Mouse (Mus musculus): ENCODE data around the gene Entpd8. TPM values are rescaled to one million over a fixed set of nuclear protein-coding genes. Genes with fewer than 3 reads are reported as not detected.

Entpd8 gene
- not detected for total RNA-seq (2021)

- no peak for DNase-seq
Measured at GRCm38 (mm10) chr2:25080076-25080475, at the start of gene Entpd8. Gene Entpd8 (plus strand): TSS chr2:25080304.

GRCm38 (mm10) chr2:25034994-25035393, 45.1 kb upstream of the Entpd8 start:
- no peak for DNase-seq

GRCm38 (mm10) chr2:25040089-25040488, 40.0 kb upstream of the Entpd8 start:
- no peak for DNase-seq

GRCm38 (mm10) chr2:25050921-25051320, 29.2 kb upstream of the Entpd8 start:
- no peak for DNase-seq

GRCm38 (mm10) chr2:25051450-25051849, 28.7 kb upstream of the Entpd8 start:
- DNase-seq: no peak

- DNase-seq: no peak
Measured at GRCm38 (mm10) chr2:25053101-25053500, 27.0 kb upstream of the Entpd8 start.

- DNase-seq: peak; percentile 92
Measured at GRCm38 (mm10) chr2:25054221-25055067, 25.7 kb upstream of the Entpd8 start, which contains the start of gene Nsmf. Gene Nsmf (plus strand): TSS chr2:25054355.

GRCm38 (mm10) chr2:25055068-25055405, 25.1 kb upstream of the Entpd8 start:
- DNase-seq: peak; percentile 33

GRCm38 (mm10) chr2:25055409-25056155, 24.5 kb upstream of the Entpd8 start:
- DNase-seq: no peak

- DNase-seq: no peak
Measured at GRCm38 (mm10) chr2:25058926-25059325, 21.2 kb upstream of the Entpd8 start.

- DNase-seq: no peak
Measured at GRCm38 (mm10) chr2:25063523-25063922, 16.6 kb upstream of the Entpd8 start.

GRCm38 (mm10) chr2:25064285-25064684, 15.8 kb upstream of the Entpd8 start:
- no peak for DNase-seq

- DNase-seq: no peak
Measured at GRCm38 (mm10) chr2:25065537-25065936, 14.6 kb upstream of the Entpd8 start.

- no peak for DNase-seq
Measured at GRCm38 (mm10) chr2:25066552-25066951, 13.6 kb upstream of the Entpd8 start.

- DNase-seq: no peak
Measured at GRCm38 (mm10) chr2:25069537-25069936, 10.6 kb upstream of the Entpd8 start.

- DNase-seq: no peak
Measured at GRCm38 (mm10) chr2:25072398-25072797, 7.7 kb upstream of the Entpd8 start.

- no peak for DNase-seq
Measured at GRCm38 (mm10) chr2:25075506-25075905, 4.6 kb upstream of the Entpd8 start.

GRCm38 (mm10) chr2:25078967-25079366, 1.1 kb upstream of the Entpd8 start:
- DNase-seq: no peak

- no peak for DNase-seq
Measured at GRCm38 (mm10) chr2:25083697-25084096, 3.6 kb downstream of the Entpd8 start.

GRCm38 (mm10) chr2:25085571-25085970, 5.5 kb downstream of the Entpd8 start:
- DNase-seq: no peak

- no peak for DNase-seq
Measured at GRCm38 (mm10) chr2:25087842-25088241, 7.7 kb downstream of the Entpd8 start.

- no peak for DNase-seq
Measured at GRCm38 (mm10) chr2:25088636-25089035, 8.5 kb downstream of the Entpd8 start.

GRCm38 (mm10) chr2:25094785-25095108, 14.6 kb downstream of the Entpd8 start:
- DNase-seq: no peak

All from heart, postnatal 4 days (tissue).